Mouse (Mus musculus) neutrophil, adult 83 days (primary cell): ENCODE measurements around the gene Khdc4. TPM values are rescaled to one million over a fixed set of nuclear protein-coding genes. Genes with fewer than 3 reads are reported as not detected.

ENCODE experiments used
- total RNA-seq, 2 experiments: library from RNA; stranded (reverse); gene quantifications; one replicate each; pipeline ENCODE4 v1.2.4; 2023

The Khdc4 gene
- total RNA-seq, result 10 to 100 TPM; 64.7 to 80.3 TPM

DNA sequence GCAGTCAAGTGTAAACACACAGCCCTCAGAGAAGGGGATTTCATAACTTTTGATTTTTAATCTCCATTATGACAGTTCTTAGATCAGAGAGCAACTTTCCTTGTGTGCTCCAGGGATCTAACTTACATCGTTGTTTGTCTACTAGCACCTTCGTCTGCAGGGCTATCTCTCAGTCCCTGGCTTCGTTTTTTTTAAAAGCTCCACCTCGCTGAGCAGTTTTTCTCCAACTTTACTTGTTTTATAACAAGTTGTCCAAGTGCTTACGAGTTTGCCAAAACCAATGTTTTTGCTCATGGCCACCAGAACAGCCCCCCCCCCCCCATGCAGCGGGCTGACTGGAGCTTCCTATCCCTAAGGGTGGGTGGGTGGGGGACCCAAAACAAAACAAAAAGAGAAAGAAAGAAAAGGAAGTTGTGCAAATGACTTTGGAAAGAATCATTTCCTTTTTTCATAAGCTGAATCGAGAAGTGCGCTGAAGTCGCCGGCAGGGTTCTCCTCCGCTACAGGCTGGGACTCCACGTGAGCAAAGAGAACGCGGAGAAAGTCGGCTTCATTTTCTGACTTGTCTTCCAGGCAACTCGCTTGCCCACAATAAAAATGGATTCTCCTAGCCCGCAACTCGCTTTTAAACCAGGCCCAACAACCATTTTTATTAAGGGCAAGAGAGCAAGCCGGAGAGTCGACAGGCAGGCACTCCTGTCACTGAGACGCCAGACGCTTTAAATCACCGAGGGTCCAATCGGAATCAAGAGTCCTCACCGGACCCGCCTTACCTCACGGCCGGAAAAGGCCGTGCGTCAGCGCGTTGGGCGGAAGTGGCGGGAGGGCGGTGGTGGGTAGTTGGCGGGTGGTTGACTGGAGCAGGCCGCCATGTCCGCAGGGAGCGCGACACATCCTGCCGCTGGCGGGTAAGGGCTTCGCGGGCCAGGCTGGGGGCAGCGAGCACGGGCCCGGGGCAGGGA lies at the start of gene Khdc4:
Khdc4 (plus strand) TSS at position 824 of the 962 bp plus-strand sequence.

DNA sequence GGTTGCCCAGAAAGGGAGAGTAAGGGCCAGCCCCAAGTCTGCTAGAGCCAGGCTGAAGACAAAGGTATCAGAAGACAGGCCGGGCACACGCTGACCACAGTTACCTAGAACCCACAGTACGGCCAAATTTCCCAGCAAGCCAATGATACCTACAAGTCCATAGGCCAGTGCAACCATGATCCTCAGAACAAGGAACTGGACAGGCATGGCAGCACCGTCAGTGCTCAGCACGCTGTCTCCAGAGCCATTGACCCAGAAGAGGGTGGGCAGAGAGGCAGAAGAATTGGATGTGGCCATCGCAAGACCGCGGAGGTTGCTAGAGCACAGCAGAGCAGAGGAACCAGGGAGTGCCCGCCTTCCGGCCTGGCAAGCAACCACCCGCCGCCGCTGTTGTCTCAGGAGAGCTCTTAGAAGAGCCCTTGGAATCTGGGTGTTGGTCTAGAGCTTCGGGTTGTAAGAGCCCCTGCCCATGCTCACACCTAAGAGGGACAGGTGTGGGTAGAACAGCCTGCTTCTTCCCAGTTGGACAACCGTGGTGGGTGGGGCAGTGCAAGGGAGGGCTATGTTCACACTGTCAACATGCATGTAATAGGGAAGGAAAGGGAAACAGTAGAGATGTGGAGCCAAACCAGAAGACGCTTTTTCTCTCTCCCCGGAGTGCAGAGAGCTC lies 32.6 kb upstream of the Khdc4 start, which contains the start of gene Rxfp4:
Rxfp4 (minus strand) TSS at position 297 of the 670 bp plus-strand sequence.

DNA sequence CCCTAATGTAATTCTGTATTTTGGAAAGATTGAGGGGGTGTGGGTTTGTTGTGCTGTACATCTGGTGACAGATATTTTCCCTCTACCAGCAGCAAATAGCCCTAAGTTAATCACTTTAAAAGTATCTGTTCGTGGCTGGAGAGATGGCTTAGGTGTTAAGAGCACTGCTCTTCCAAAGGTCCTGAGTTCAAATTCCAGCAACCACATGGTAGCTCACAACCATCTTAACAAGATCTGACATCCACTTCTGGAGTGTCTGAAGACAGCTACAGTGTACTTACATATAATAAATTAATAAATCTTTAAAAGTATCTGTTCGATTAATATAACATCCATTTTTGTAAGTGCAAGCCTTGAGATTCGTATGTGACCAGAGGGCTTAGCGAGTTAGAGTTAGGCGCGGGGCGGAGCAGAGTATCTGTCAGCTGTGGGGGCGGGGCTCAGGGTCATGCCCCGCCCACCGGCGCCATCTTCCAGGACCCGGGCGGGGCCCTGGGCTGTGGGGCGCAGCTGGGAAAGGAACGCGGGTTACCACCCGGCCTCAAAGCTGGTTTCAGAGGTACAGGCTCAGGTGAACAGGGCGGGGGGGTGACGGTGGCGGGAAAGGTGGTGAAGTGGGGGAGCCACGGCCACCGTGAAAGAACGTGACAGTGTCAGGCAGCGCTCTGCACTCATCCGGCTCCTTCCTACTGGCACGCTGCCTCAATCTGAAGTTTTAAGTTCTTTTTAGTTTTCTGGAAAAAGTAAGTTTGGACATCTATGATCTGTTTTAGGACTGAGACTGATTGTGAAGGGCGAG lies 31.0 kb downstream of the Khdc4 start, which contains the start of gene Rit1:
Rit1 (plus strand) TSS at position 440 of the 799 bp plus-strand sequence.

Other genes starting within 250 kb of the Khdc4 start
- 100 to 1,000 TPM; 296 to 331 TPM for gene Sema4a, start 224.6 kb upstream of the Khdc4 start, total RNA-seq
- 10 to 100 TPM; 17.1 to 26.2 TPM for gene Lmna, start 175.8 kb upstream of the Khdc4 start, total RNA-seq
- under 1 TPM; 0.20 to 0.33 TPM for gene Mex3a, start 153.4 kb upstream of the Khdc4 start, total RNA-seq
- not detected for gene Rab25, start 137.5 kb upstream of the Khdc4 start, total RNA-seq
- 10 to 100 TPM; 74.0 to 89.2 TPM for gene Lamtor2, start 132.7 kb upstream of the Khdc4 start, total RNA-seq
- gene Ubqln4, start 132.0 kb upstream of the Khdc4 start, total RNA-seq, result 10 to 100 TPM; 20.0 to 20.2 TPM
- 10 to 100 TPM; 77.9 to 78.3 TPM for gene Ssr2, start 109.9 kb upstream of the Khdc4 start, total RNA-seq
- gene Arhgef2, start 79.8 kb upstream of the Khdc4 start, total RNA-seq, result 100 to 1,000 TPM; 201 to 231 TPM
- gene Rxfp4, start 32.7 kb upstream of the Khdc4 start, total RNA-seq, result under 1 TPM in 1 of 2 experiments, not detected in 1; 0.28 TPM
- 10 to 100 TPM; 41.5 to 50.4 TPM for gene Rit1, start 31.0 kb downstream of the Khdc4 start, total RNA-seq
- under 1 TPM; 0.79 to 0.83 TPM for gene Syt11, start 89.4 kb downstream of the Khdc4 start, total RNA-seq
- gene Gon4l, start 149.4 kb downstream of the Khdc4 start, total RNA-seq, result 10 to 100 TPM; 29.8 to 31.2 TPM
- gene Msto1, start 228.2 kb downstream of the Khdc4 start, total RNA-seq, result 1 to 10 TPM; 6.4 TPM